Mouse (Mus musculus): ENCODE results near the gene Pdzrn4. TPM values are rescaled to one million over a fixed set of nuclear protein-coding genes. Genes with fewer than 3 reads are reported as not detected.

Pdzrn4 gene
- polyA plus RNA-seq, 1 experiment from 2014 or later: 0.26 TPM

GRCm38 (mm10) chr15:92678377-92678776 is 281.7 kb downstream of the Pdzrn4 start:
- H3K9me3 ChIP-seq (ENCODE audit: control insufficient read depth, low read length): no peaks in the 10 kb centered on the region
- DNase-seq (ENCODE audit: low spot score): no peak
- no peaks in the 10 kb centered on the region for H3K27me3 ChIP-seq (replicated peaks; ENCODE audit: control insufficient read depth, insufficient read depth, low read length)
- H3K27ac ChIP-seq (ENCODE audit: low read depth, low read length): no peak overlapping the region
- no peaks in the 10 kb centered on the region for H3K36me3 ChIP-seq (ENCODE audit: control insufficient read depth, insufficient read depth, low read length)
- H3K4me1 ChIP-seq (replicated peaks; ENCODE audit: control insufficient read depth, insufficient read depth, low read length): no peaks in the 10 kb centered on the region
- WGBS: 72% methylated on average over 6 of the region's 6 CpGs
- ATAC-seq (replicated peaks; ENCODE audit: low FRiP score): no peak
- no peak overlapping the region for H3K9ac ChIP-seq (ENCODE audit: low read depth, low read length)
- H3K4me2 ChIP-seq: no peak overlapping the region
- H3K4me3 ChIP-seq (ENCODE audit: low read depth, low read length): no peak overlapping the region

- 90% methylated on average over 6 of the region's 6 CpGs for WGBS
- H3K27ac ChIP-seq (ENCODE audit: low read depth, low read length): no peak overlapping the region
- no peaks in the 10 kb centered on the region for H3K36me3 ChIP-seq (ENCODE audit: control insufficient read depth, insufficient read depth, low read length)
- no peaks in the 10 kb centered on the region for H3K9me3 ChIP-seq (ENCODE audit: control insufficient read depth, low read length)
- no peak for ATAC-seq (replicated peaks; ENCODE audit: low FRiP score)
- no peak overlapping the region for H3K9ac ChIP-seq (ENCODE audit: low read depth, low read length)
- H3K4me2 ChIP-seq: no peak overlapping the region
- no peaks in the 10 kb centered on the region for H3K4me1 ChIP-seq (replicated peaks; ENCODE audit: control insufficient read depth, insufficient read depth, low read length)
- no peak for DNase-seq (ENCODE audit: low spot score)
- no peak overlapping the region for H3K4me3 ChIP-seq (ENCODE audit: low read depth, low read length)
- no peaks in the 10 kb centered on the region for H3K27me3 ChIP-seq (replicated peaks; ENCODE audit: control insufficient read depth, insufficient read depth, low read length)
Measured at GRCm38 (mm10) chr15:92679541-92679940, 282.9 kb downstream of the Pdzrn4 start.

- no peak overlapping the region for H3K9ac ChIP-seq (ENCODE audit: low read depth, low read length)
- H3K4me3 ChIP-seq (ENCODE audit: low read depth, low read length): no peak overlapping the region
- H3K36me3 ChIP-seq (ENCODE audit: control insufficient read depth, insufficient read depth, low read length): no peaks in the 10 kb centered on the region
- no peaks in the 10 kb centered on the region for H3K4me1 ChIP-seq (replicated peaks; ENCODE audit: control insufficient read depth, insufficient read depth, low read length)
- no peaks in the 10 kb centered on the region for H3K9me3 ChIP-seq (ENCODE audit: control insufficient read depth, low read length)
- H3K4me2 ChIP-seq: no peak overlapping the region
- H3K27ac ChIP-seq (ENCODE audit: low read depth, low read length): no peak overlapping the region
- no peaks in the 10 kb centered on the region for H3K27me3 ChIP-seq (replicated peaks; ENCODE audit: control insufficient read depth, insufficient read depth, low read length)
- no peak for ATAC-seq (replicated peaks; ENCODE audit: low FRiP score)
- 72% methylated on average over 10 of the region's 10 CpGs for whole genome bisulfite sequencing
- no peak for DNase-seq (ENCODE audit: low spot score)
Measured at GRCm38 (mm10) chr15:92696276-92696956, 299.7 kb downstream of the Pdzrn4 start.

- Histone ChIP-seq H3K9me3 (ENCODE audit: control insufficient read depth, low read length) (no peaks in the 10 kb centered on the region), H3K27ac (ENCODE audit: low read depth, low read length) (no peak overlapping the region), H3K9ac (ENCODE audit: low read depth, low read length) (no peak overlapping the region), H3K4me2 (no peak overlapping the region), H3K36me3 (ENCODE audit: control insufficient read depth, insufficient read depth, low read length) (no peaks in the 10 kb centered on the region), H3K4me1 (replicated peaks; ENCODE audit: control insufficient read depth, insufficient read depth, low read length) (no peaks in the 10 kb centered on the region), H3K4me3 (ENCODE audit: low read depth, low read length) (no peak overlapping the region), H3K27me3 (replicated peaks; ENCODE audit: control insufficient read depth, insufficient read depth, low read length) (no peaks in the 10 kb centered on the region)
- WGBS: 76% methylated on average over 8 of the region's 8 CpGs
- no peak for ATAC-seq (replicated peaks; ENCODE audit: low FRiP score)
- DNase-seq (ENCODE audit: low spot score): no peak
Measured at GRCm38 (mm10) chr15:92704146-92704545, 307.5 kb downstream of the Pdzrn4 start.

GRCm38 (mm10) chr15:92738676-92739075 is 342.0 kb downstream of the Pdzrn4 start:
- H3K9me3 ChIP-seq (ENCODE audit: control insufficient read depth, low read length): no peaks in the 10 kb centered on the region
- no peak for DNase-seq (ENCODE audit: low spot score)
- no peak overlapping the region for H3K27ac ChIP-seq (ENCODE audit: low read depth, low read length)
- no peaks in the 10 kb centered on the region for H3K4me1 ChIP-seq (replicated peaks; ENCODE audit: control insufficient read depth, insufficient read depth, low read length)
- no peak overlapping the region for H3K4me2 ChIP-seq
- no peak overlapping the region for H3K9ac ChIP-seq (ENCODE audit: low read depth, low read length)
- H3K27me3 ChIP-seq (replicated peaks; ENCODE audit: control insufficient read depth, insufficient read depth, low read length): no peaks in the 10 kb centered on the region
- H3K4me3 ChIP-seq (ENCODE audit: low read depth, low read length): no peak overlapping the region
- ATAC-seq (replicated peaks; ENCODE audit: low FRiP score): no peak
- WGBS: 55% methylated on average over 2 of the region's 2 CpGs
- H3K36me3 ChIP-seq (ENCODE audit: control insufficient read depth, insufficient read depth, low read length): no peaks in the 10 kb centered on the region

GRCm38 (mm10) chr15:92739887-92740286 is 343.2 kb downstream of the Pdzrn4 start:
- H3K4me1 ChIP-seq (replicated peaks; ENCODE audit: control insufficient read depth, insufficient read depth, low read length): no peaks in the 10 kb centered on the region
- H3K27ac ChIP-seq (ENCODE audit: low read depth, low read length): no peak overlapping the region
- ATAC-seq (replicated peaks; ENCODE audit: low FRiP score) (no peak), DNase-seq (ENCODE audit: low spot score) (no peak)
- H3K36me3 ChIP-seq (ENCODE audit: control insufficient read depth, insufficient read depth, low read length): no peaks in the 10 kb centered on the region
- H3K9ac ChIP-seq (ENCODE audit: low read depth, low read length): no peak overlapping the region
- H3K27me3 ChIP-seq (replicated peaks; ENCODE audit: control insufficient read depth, insufficient read depth, low read length): no peaks in the 10 kb centered on the region
- H3K4me2 ChIP-seq: no peak overlapping the region
- no peak overlapping the region for H3K4me3 ChIP-seq (ENCODE audit: low read depth, low read length)
- WGBS: 87% methylated on average over 4 of the region's 4 CpGs
- no peaks in the 10 kb centered on the region for H3K9me3 ChIP-seq (ENCODE audit: control insufficient read depth, low read length)

- Histone ChIP-seq H3K36me3 (ENCODE audit: control insufficient read depth, insufficient read depth, low read length) (no peaks in the 10 kb centered on the region), H3K4me1 (replicated peaks; ENCODE audit: control insufficient read depth, insufficient read depth, low read length) (no peaks in the 10 kb centered on the region), H3K27me3 (replicated peaks; ENCODE audit: control insufficient read depth, insufficient read depth, low read length) (no peaks in the 10 kb centered on the region), H3K4me3 (ENCODE audit: low read depth, low read length) (no peak overlapping the region), H3K4me2 (no peak overlapping the region), H3K9me3 (ENCODE audit: control insufficient read depth, low read length) (no peaks in the 10 kb centered on the region), H3K27ac (ENCODE audit: low read depth, low read length) (no peak overlapping the region), H3K9ac (ENCODE audit: low read depth, low read length) (no peak overlapping the region)
- 80% methylated on average over 6 of the region's 6 CpGs for WGBS
- DNase-seq (ENCODE audit: low spot score) (no peak), ATAC-seq (replicated peaks; ENCODE audit: low FRiP score) (no peak)
Measured at GRCm38 (mm10) chr15:92743624-92744023, 346.9 kb downstream of the Pdzrn4 start.

- no peaks in the 10 kb centered on the region for H3K9me3 ChIP-seq (ENCODE audit: control insufficient read depth, low read length)
- no peaks in the 10 kb centered on the region for H3K36me3 ChIP-seq (ENCODE audit: control insufficient read depth, insufficient read depth, low read length)
- DNase-seq (ENCODE audit: low spot score) (no peak), ATAC-seq (replicated peaks; ENCODE audit: low FRiP score) (no peak)
- H3K27ac ChIP-seq (ENCODE audit: low read depth, low read length): no peak overlapping the region
- H3K4me2 ChIP-seq: no peak overlapping the region
- H3K27me3 ChIP-seq (replicated peaks; ENCODE audit: control insufficient read depth, insufficient read depth, low read length): no peaks in the 10 kb centered on the region
- no peak overlapping the region for H3K9ac ChIP-seq (ENCODE audit: low read depth, low read length)
- H3K4me3 ChIP-seq (ENCODE audit: low read depth, low read length): no peak overlapping the region
- 86% methylated on average over 7 of the region's 7 CpGs for WGBS
- no peaks in the 10 kb centered on the region for H3K4me1 ChIP-seq (replicated peaks; ENCODE audit: control insufficient read depth, insufficient read depth, low read length)
Measured at GRCm38 (mm10) chr15:92746081-92746480, 349.4 kb downstream of the Pdzrn4 start.

GRCm38 (mm10) chr15:92752167-92752566 is 355.5 kb downstream of the Pdzrn4 start:
- no peaks in the 10 kb centered on the region for H3K9me3 ChIP-seq (ENCODE audit: control insufficient read depth, low read length)
- H3K36me3 ChIP-seq (ENCODE audit: control insufficient read depth, insufficient read depth, low read length): no peaks in the 10 kb centered on the region
- no peak for DNase-seq (ENCODE audit: low spot score)
- H3K4me3 ChIP-seq (ENCODE audit: low read depth, low read length): no peak overlapping the region
- H3K4me2 ChIP-seq: no peak overlapping the region
- no peaks in the 10 kb centered on the region for H3K27me3 ChIP-seq (replicated peaks; ENCODE audit: control insufficient read depth, insufficient read depth, low read length)
- ATAC-seq (replicated peaks; ENCODE audit: low FRiP score): no peak
- no peak overlapping the region for H3K27ac ChIP-seq (ENCODE audit: low read depth, low read length)
- H3K4me1 ChIP-seq (replicated peaks; ENCODE audit: control insufficient read depth, insufficient read depth, low read length): no peaks in the 10 kb centered on the region
- WGBS: 72% methylated on average over 17 of the region's 17 CpGs
- no peak overlapping the region for H3K9ac ChIP-seq (ENCODE audit: low read depth, low read length)
